Mouse (Mus musculus) G1E (cell line): Measurements from ENCODE around the gene Polr2c.

Experiments used
- CTCF ChIP-seq: IDR thresholded peaks from 2 replicates; pipeline ENCODE4 v1.5.1; 2012; ENCODE audit warnings: low read depth, low read length, inconsistent platforms, mixed read lengths
- GATA1 ChIP-seq: IDR thresholded peaks from 2 replicates; pipeline ENCODE4 v1.6.1; 2012; ENCODE audit warnings: borderline replicate concordance, low read length, inconsistent platforms, mixed read lengths
- GATA2 ChIP-seq: IDR thresholded peaks from 2 replicates; pipeline ENCODE4 v1.6.1; 2012; ENCODE audit warnings: low read depth, low read length, inconsistent platforms, borderline replicate concordance
- POLR2AphosphoS5 ChIP-seq: IDR thresholded peaks from 2 replicates; pipeline ENCODE4 v1.6.1; 2012; ENCODE audit warnings: low read depth, low read length, inconsistent platforms; ENCODE audit not compliant: insufficient replicate concordance
- TAL1 ChIP-seq: conservative IDR thresholded peaks from 2 replicates; pipeline ENCODE4 v1.6.1; 2012; ENCODE audit warnings: low read depth, low read length, inconsistent platforms, mixed read lengths

DNA sequence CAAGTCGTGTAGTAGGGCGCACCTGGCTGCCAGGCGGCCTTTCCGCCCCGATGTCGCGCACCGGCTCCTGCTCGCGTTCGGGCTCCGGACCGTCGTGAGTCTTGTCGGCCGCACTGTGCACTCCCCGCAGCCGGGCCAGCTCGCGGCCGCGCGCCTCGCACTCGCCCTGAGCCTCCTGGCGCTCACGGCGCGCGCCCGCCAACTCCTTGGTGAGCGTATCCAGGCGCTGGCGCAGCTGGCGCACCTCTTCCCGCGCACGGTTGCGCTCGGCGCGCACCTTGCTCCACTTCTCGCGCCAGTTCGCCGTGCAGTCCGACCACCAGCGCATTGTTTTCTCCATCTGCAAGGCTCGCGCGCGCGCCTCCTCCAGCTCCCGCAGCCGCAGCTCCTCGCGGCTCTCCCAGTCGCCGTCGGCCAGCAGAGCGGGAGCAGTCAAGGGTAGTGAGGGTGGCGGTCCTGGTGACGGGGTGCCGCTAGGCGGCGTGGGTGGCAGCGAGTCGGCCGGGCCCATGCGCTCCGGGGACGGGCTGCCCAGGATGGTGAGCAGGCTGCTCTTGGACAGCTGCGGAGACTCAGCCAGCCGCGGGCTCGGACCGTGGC is 55.9 kb downstream of the Polr2c start:
- TF ChIP-seq GATA1 (no peak), TAL1 (no peak), CTCF (no peak), POLR2AphosphoS5 (no peak), GATA2 (no peak)
